Mouse (Mus musculus): ENCODE data around the gene Exoc3l.
A peak's percentile ranks its signal among the peaks of the same experiment; 100 is the strongest.

Exoc3l gene

GRCm38 (mm10) chr8:105313622-105314402 is 17.9 kb upstream of the Exoc3l start:
- DNase-seq (ENCODE audit: extremely low spot score, low spot score): no peak

GRCm38 (mm10) chr8:105312891-105313481 is 17.1 kb upstream of the Exoc3l start:
- no peak for DNase-seq (ENCODE audit: extremely low spot score, low spot score)

GRCm38 (mm10) chr8:105311718-105312117 is 15.8 kb upstream of the Exoc3l start:
- no peak for DNase-seq (ENCODE audit: extremely low spot score, low spot score)

- no peak for DNase-seq (ENCODE audit: extremely low spot score, low spot score)
These were observed 14.2 kb upstream of the Exoc3l start for GRCm38 (mm10) chr8:105310118-105310517.

GRCm38 (mm10) chr8:105309142-105309847 is 13.4 kb upstream of the Exoc3l start:
- no peak for DNase-seq (ENCODE audit: extremely low spot score, low spot score)

GRCm38 (mm10) chr8:105308428-105308827 is 12.5 kb upstream of the Exoc3l start:
- no peak for DNase-seq (ENCODE audit: extremely low spot score, low spot score)

GRCm38 (mm10) chr8:105307670-105308069 is 11.8 kb upstream of the Exoc3l start:
- no peak for DNase-seq (ENCODE audit: extremely low spot score, low spot score)

GRCm38 (mm10) chr8:105306146-105306691 is 10.3 kb upstream of the Exoc3l start:
- no peak for DNase-seq (ENCODE audit: extremely low spot score, low spot score)

GRCm38 (mm10) chr8:105305211-105306145 is 9.6 kb upstream of the Exoc3l start, which contains the start of gene Elmo3:
Gene Elmo3 (plus strand): TSS chr8:105305601.
- DNase-seq (ENCODE audit: extremely low spot score, low spot score): peak; percentile 49

- DNase-seq (ENCODE audit: extremely low spot score, low spot score): no peak
These were observed 8.7 kb upstream of the Exoc3l start for GRCm38 (mm10) chr8:105304325-105305210.

GRCm38 (mm10) chr8:105303874-105304273 is 8.0 kb upstream of the Exoc3l start:
- DNase-seq (ENCODE audit: extremely low spot score, low spot score): no peak

GRCm38 (mm10) chr8:105303396-105303795 is 7.5 kb upstream of the Exoc3l start:
- no peak for DNase-seq (ENCODE audit: extremely low spot score, low spot score)

- DNase-seq (ENCODE audit: extremely low spot score, low spot score): no peak
These were observed 4.1 kb upstream of the Exoc3l start for GRCm38 (mm10) chr8:105299962-105300361.

GRCm38 (mm10) chr8:105298351-105299252 is 2.7 kb upstream of the Exoc3l start:
- no peak for DNase-seq (ENCODE audit: extremely low spot score, low spot score)

- peak; percentile 93 for DNase-seq (ENCODE audit: extremely low spot score, low spot score)
These were observed 1.8 kb upstream of the Exoc3l start, which contains the start of gene E2f4 for GRCm38 (mm10) chr8:105297511-105298192. Gene E2f4 (plus strand): TSS chr8:105297663.

GRCm38 (mm10) chr8:105295256-105295655 is 645 bp downstream of the Exoc3l start:
- no peak for DNase-seq (ENCODE audit: extremely low spot score, low spot score)

- DNase-seq (ENCODE audit: extremely low spot score, low spot score): no peak
These were observed 1.1 kb downstream of the Exoc3l start for GRCm38 (mm10) chr8:105294776-105295175.

GRCm38 (mm10) chr8:105293405-105293804 is 2.5 kb downstream of the Exoc3l start:
- DNase-seq (ENCODE audit: extremely low spot score, low spot score): no peak

Measured in neural tube, embryonic 10.5 days (tissue).